Mouse (Mus musculus): ENCODE measurements at regions not wholly inside any gene's neighbourhood (a gene's known extent, or its start where the extent isn't known, plus 50 kb on each side); places are given as distances from the start of the nearest gene placed in this dataset.

- no peak for ATAC-seq (ENCODE audit: insufficient number of reproducible peaks, low FRiP score, low TSS enrichment, low read depth)
- WGBS: 84% methylated on average over 3 of the region's 3 CpGs
- no peaks in the 10 kb centered on the region for H3K27me3 ChIP-seq (ENCODE audit: control insufficient read depth, insufficient read depth, low read length)
- H3K4me1 ChIP-seq (ENCODE audit: control insufficient read depth, insufficient read depth, low read length): no peaks in the 10 kb centered on the region
- H3K4me3 ChIP-seq (ENCODE audit: low read depth, low read length): no peak overlapping the region
- no peak for DNase-seq (ENCODE audit: low spot score)
- H3K4me2 ChIP-seq (ENCODE audit: low read depth, severe bottlenecking): no peak overlapping the region
- H3K36me3 ChIP-seq (ENCODE audit: control insufficient read depth, insufficient read depth, low read length): no peaks in the 10 kb centered on the region
- no peaks in the 10 kb centered on the region for H3K9me3 ChIP-seq (ENCODE audit: control insufficient read depth, low read length)
- H3K27ac ChIP-seq (replicated peaks; ENCODE audit: low read depth, low read length): no peak overlapping the region
- H3K9ac ChIP-seq (ENCODE audit: low read length): no peak overlapping the region
These were observed 1827.5 kb upstream of the 5930422O12Rik start for GRCm38 (mm10) chr8:31600979-31601378.

- H3K36me3 ChIP-seq (ENCODE audit: control insufficient read depth, insufficient read depth, low read length): no peaks in the 10 kb centered on the region
- H3K9me3 ChIP-seq (ENCODE audit: control insufficient read depth, low read length): no peaks in the 10 kb centered on the region
- no peak overlapping the region for H3K27ac ChIP-seq (replicated peaks; ENCODE audit: low read depth, low read length)
- no peak overlapping the region for H3K4me2 ChIP-seq (ENCODE audit: low read depth, severe bottlenecking)
- H3K4me3 ChIP-seq (ENCODE audit: low read depth, low read length): no peak overlapping the region
- no peaks in the 10 kb centered on the region for H3K4me1 ChIP-seq (ENCODE audit: control insufficient read depth, insufficient read depth, low read length)
- no peak for DNase-seq (ENCODE audit: low spot score)
- ATAC-seq (ENCODE audit: insufficient number of reproducible peaks, low FRiP score, low TSS enrichment, low read depth): no peak
- 94% methylated on average over 2 of the region's 2 CpGs for WGBS
- no peak overlapping the region for H3K9ac ChIP-seq (ENCODE audit: low read length)
- H3K27me3 ChIP-seq (ENCODE audit: control insufficient read depth, insufficient read depth, low read length): no peaks in the 10 kb centered on the region
These were observed 1812.0 kb upstream of the 5930422O12Rik start for GRCm38 (mm10) chr8:31616501-31616900.

GRCm38 (mm10) chr8:31627708-31628107 is 1800.8 kb upstream of the 5930422O12Rik start:
- H3K9ac ChIP-seq (ENCODE audit: low read length): no peak overlapping the region
- no peaks in the 10 kb centered on the region for H3K36me3 ChIP-seq (ENCODE audit: control insufficient read depth, insufficient read depth, low read length)
- no peak overlapping the region for H3K4me2 ChIP-seq (ENCODE audit: low read depth, severe bottlenecking)
- no peak for DNase-seq (ENCODE audit: low spot score)
- no peak for ATAC-seq (ENCODE audit: insufficient number of reproducible peaks, low FRiP score, low TSS enrichment, low read depth)
- H3K4me3 ChIP-seq (ENCODE audit: low read depth, low read length): no peak overlapping the region
- 76% methylated on average over 2 of the region's 2 CpGs for WGBS
- H3K4me1 ChIP-seq (ENCODE audit: control insufficient read depth, insufficient read depth, low read length): no peaks in the 10 kb centered on the region
- H3K27me3 ChIP-seq (ENCODE audit: control insufficient read depth, insufficient read depth, low read length): no peaks in the 10 kb centered on the region
- H3K27ac ChIP-seq (replicated peaks; ENCODE audit: low read depth, low read length): no peak overlapping the region
- H3K9me3 ChIP-seq (ENCODE audit: control insufficient read depth, low read length): no peaks in the 10 kb centered on the region

GRCm38 (mm10) chr8:31628146-31628545 is 1800.4 kb upstream of the 5930422O12Rik start:
- 81% methylated on average over 2 of the region's 2 CpGs for WGBS
- no peak overlapping the region for H3K4me3 ChIP-seq (ENCODE audit: low read depth, low read length)

GRCm38 (mm10) chr8:31638417-31638816 is 1790.1 kb upstream of the 5930422O12Rik start:
- no peaks in the 10 kb centered on the region for H3K9me3 ChIP-seq (ENCODE audit: control insufficient read depth, low read length)
- no peaks in the 10 kb centered on the region for H3K4me1 ChIP-seq (ENCODE audit: control insufficient read depth, insufficient read depth, low read length)
- H3K27ac ChIP-seq (replicated peaks; ENCODE audit: low read depth, low read length): no peak overlapping the region
- no peak for DNase-seq (ENCODE audit: low spot score)
- no peaks in the 10 kb centered on the region for H3K27me3 ChIP-seq (ENCODE audit: control insufficient read depth, insufficient read depth, low read length)
- ATAC-seq (ENCODE audit: insufficient number of reproducible peaks, low FRiP score, low TSS enrichment, low read depth): no peak
- no peak overlapping the region for H3K4me2 ChIP-seq (ENCODE audit: low read depth, severe bottlenecking)
- no peaks in the 10 kb centered on the region for H3K36me3 ChIP-seq (ENCODE audit: control insufficient read depth, insufficient read depth, low read length)
- H3K9ac ChIP-seq (ENCODE audit: low read length): no peak overlapping the region
- H3K4me3 ChIP-seq (ENCODE audit: low read depth, low read length): no peak overlapping the region
- 87% methylated on average over 3 of the region's 3 CpGs for WGBS

More at GRCm38 (mm10) chr8:31628146-31628545, 1800.4 kb upstream of the 5930422O12Rik start:
- Histone ChIP-seq H3K4me2 (ENCODE audit: low read depth, severe bottlenecking) (no peak overlapping the region), H3K36me3 (ENCODE audit: control insufficient read depth, insufficient read depth, low read length) (no peaks in the 10 kb centered on the region), H3K9ac (ENCODE audit: low read length) (no peak overlapping the region), H3K9me3 (ENCODE audit: control insufficient read depth, low read length) (no peaks in the 10 kb centered on the region), H3K4me1 (ENCODE audit: control insufficient read depth, insufficient read depth, low read length) (no peaks in the 10 kb centered on the region), H3K27me3 (ENCODE audit: control insufficient read depth, insufficient read depth, low read length) (no peaks in the 10 kb centered on the region), H3K27ac (replicated peaks; ENCODE audit: low read depth, low read length) (no peak overlapping the region)
- ATAC-seq (ENCODE audit: insufficient number of reproducible peaks, low FRiP score, low TSS enrichment, low read depth) (no peak), DNase-seq (ENCODE audit: low spot score) (no peak)

GRCm38 (mm10) chr8:31663717-31664116 is 1764.8 kb upstream of the 5930422O12Rik start:
- Histone ChIP-seq H3K9me3 (ENCODE audit: control insufficient read depth, low read length) (no peaks in the 10 kb centered on the region), H3K27ac (replicated peaks; ENCODE audit: low read depth, low read length) (no peak overlapping the region), H3K4me1 (ENCODE audit: control insufficient read depth, insufficient read depth, low read length) (no peaks in the 10 kb centered on the region), H3K36me3 (ENCODE audit: control insufficient read depth, insufficient read depth, low read length) (no peaks in the 10 kb centered on the region), H3K4me3 (ENCODE audit: low read depth, low read length) (no peak overlapping the region), H3K4me2 (ENCODE audit: low read depth, severe bottlenecking) (no peak overlapping the region), H3K9ac (ENCODE audit: low read length) (no peak overlapping the region), H3K27me3 (ENCODE audit: control insufficient read depth, insufficient read depth, low read length) (no peaks in the 10 kb centered on the region)
- ATAC-seq (ENCODE audit: insufficient number of reproducible peaks, low FRiP score, low TSS enrichment, low read depth): no peak
- no peak for DNase-seq (ENCODE audit: low spot score)

GRCm38 (mm10) chr8:31665485-31665884 is 1763.0 kb upstream of the 5930422O12Rik start:
- H3K4me3 ChIP-seq (ENCODE audit: low read depth, low read length): no peak overlapping the region
- no peaks in the 10 kb centered on the region for H3K4me1 ChIP-seq (ENCODE audit: control insufficient read depth, insufficient read depth, low read length)
- H3K9ac ChIP-seq (ENCODE audit: low read length): no peak overlapping the region
- WGBS: 82% methylated on average over 4 of the region's 4 CpGs
- H3K9me3 ChIP-seq (ENCODE audit: control insufficient read depth, low read length): no peaks in the 10 kb centered on the region
- no peak overlapping the region for H3K27ac ChIP-seq (replicated peaks; ENCODE audit: low read depth, low read length)
- H3K27me3 ChIP-seq (ENCODE audit: control insufficient read depth, insufficient read depth, low read length): no peaks in the 10 kb centered on the region
- no peak for ATAC-seq (ENCODE audit: insufficient number of reproducible peaks, low FRiP score, low TSS enrichment, low read depth)
- no peak overlapping the region for H3K4me2 ChIP-seq (ENCODE audit: low read depth, severe bottlenecking)
- no peak for DNase-seq (ENCODE audit: low spot score)
- no peaks in the 10 kb centered on the region for H3K36me3 ChIP-seq (ENCODE audit: control insufficient read depth, insufficient read depth, low read length)

- no peak overlapping the region for H3K4me2 ChIP-seq (ENCODE audit: low read depth, severe bottlenecking)
- no peak for DNase-seq (ENCODE audit: low spot score)
- H3K9ac ChIP-seq (ENCODE audit: low read length): no peak overlapping the region
- H3K27me3 ChIP-seq (ENCODE audit: control insufficient read depth, insufficient read depth, low read length): no peaks in the 10 kb centered on the region
- H3K27ac ChIP-seq (replicated peaks; ENCODE audit: low read depth, low read length): no peak overlapping the region
- ATAC-seq (ENCODE audit: insufficient number of reproducible peaks, low FRiP score, low TSS enrichment, low read depth): no peak
- no peak overlapping the region for H3K4me3 ChIP-seq (ENCODE audit: low read depth, low read length)
- no peaks in the 10 kb centered on the region for H3K9me3 ChIP-seq (ENCODE audit: control insufficient read depth, low read length)
- whole genome bisulfite sequencing: 68% methylated on average over 2 of the region's 2 CpGs
- H3K36me3 ChIP-seq (ENCODE audit: control insufficient read depth, insufficient read depth, low read length): no peaks in the 10 kb centered on the region
- H3K4me1 ChIP-seq (ENCODE audit: control insufficient read depth, insufficient read depth, low read length): no peaks in the 10 kb centered on the region
These were observed 1724.3 kb upstream of the 5930422O12Rik start for GRCm38 (mm10) chr8:31704168-31704567.

- ATAC-seq (ENCODE audit: insufficient number of reproducible peaks, low FRiP score, low TSS enrichment, low read depth) (no peak), DNase-seq (ENCODE audit: low spot score) (no peak)
- Histone ChIP-seq H3K4me3 (ENCODE audit: low read depth, low read length) (no peak overlapping the region), H3K9ac (ENCODE audit: low read length) (no peak overlapping the region), H3K4me2 (ENCODE audit: low read depth, severe bottlenecking) (no peak overlapping the region), H3K4me1 (ENCODE audit: control insufficient read depth, insufficient read depth, low read length) (no peaks in the 10 kb centered on the region), H3K9me3 (ENCODE audit: control insufficient read depth, low read length) (no peaks in the 10 kb centered on the region), H3K27me3 (ENCODE audit: control insufficient read depth, insufficient read depth, low read length) (no peaks in the 10 kb centered on the region), H3K27ac (replicated peaks; ENCODE audit: low read depth, low read length) (no peak overlapping the region), H3K36me3 (ENCODE audit: control insufficient read depth, insufficient read depth, low read length) (no peaks in the 10 kb centered on the region)
- WGBS: 87% methylated on average over 15 of the region's 15 CpGs
These were observed 1715.0 kb upstream of the 5930422O12Rik start for GRCm38 (mm10) chr8:31713321-31714076.
